Mouse (Mus musculus) layer of hippocampus, adult 18-20 months (tissue): ENCODE data around the gene Cdk14. TPM values are rescaled to one million over a fixed set of nuclear protein-coding genes. Genes with fewer than 3 reads are reported as not detected.

Experiments
- DNase-seq, 2 experiments: peaks; one replicate each; pipeline ENCODE4 v3.0.0; 2022; ENCODE audit warnings: low spot score in 2 of 2
- microRNA-seq, 2 experiments: library from miRNA; unstranded; fragments of <30 nt; microRNA quantifications; one replicate each; pipeline ENCODE4 v1.2.0; 2021
- total RNA-seq, 2 experiments: library from RNA; stranded (reverse); gene quantifications; 2 replicates each; pipeline ENCODE4 v1.2.3; 2021

The Cdk14 gene
- total RNA-seq, 2 experiments from 2014 or later = 236 to 238 TPM

DNA sequence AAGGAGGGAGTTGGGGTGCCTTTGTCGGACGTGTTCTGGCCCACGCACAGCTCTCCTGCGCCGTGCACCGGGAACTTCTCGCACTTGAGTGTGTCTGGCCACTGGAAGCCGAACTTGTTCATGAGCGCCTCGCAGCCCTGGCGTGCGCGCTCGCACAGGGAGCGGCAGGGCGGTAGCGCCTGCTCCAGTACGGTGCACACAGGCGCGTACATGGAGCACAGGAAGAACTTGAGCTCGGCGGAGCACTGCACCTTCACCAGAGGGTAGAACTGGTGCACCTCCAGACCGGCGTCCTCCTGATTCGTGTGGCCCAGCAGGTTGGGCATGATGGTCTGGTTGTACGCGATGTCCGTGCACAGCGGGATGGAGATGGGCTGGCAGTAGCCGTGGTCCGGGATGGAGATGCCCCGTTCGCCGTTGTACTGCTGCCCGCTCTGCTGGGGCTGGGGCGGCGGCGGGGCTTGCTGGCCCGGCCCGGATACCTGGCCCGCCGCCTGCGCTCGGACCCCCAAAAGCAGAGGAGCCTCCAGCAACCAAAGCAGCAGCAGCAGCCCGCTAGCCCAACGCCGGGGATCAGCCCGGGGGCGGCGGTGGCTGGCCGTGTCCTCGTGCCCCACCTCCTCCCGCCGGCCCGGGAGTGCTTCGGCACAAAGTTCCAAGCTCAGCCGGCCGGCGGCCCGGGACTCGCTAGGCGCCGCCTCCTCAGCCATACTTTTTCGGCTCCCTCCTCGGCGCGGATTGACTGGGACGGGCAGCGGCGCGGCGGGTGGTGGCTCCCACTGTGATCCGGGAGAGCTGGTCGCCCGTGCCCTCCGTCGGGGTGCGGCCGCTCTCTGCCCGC lies 663.0 kb downstream of the Cdk14 start:
- DNase-seq = peak; percentile 19 to 53

DNA sequence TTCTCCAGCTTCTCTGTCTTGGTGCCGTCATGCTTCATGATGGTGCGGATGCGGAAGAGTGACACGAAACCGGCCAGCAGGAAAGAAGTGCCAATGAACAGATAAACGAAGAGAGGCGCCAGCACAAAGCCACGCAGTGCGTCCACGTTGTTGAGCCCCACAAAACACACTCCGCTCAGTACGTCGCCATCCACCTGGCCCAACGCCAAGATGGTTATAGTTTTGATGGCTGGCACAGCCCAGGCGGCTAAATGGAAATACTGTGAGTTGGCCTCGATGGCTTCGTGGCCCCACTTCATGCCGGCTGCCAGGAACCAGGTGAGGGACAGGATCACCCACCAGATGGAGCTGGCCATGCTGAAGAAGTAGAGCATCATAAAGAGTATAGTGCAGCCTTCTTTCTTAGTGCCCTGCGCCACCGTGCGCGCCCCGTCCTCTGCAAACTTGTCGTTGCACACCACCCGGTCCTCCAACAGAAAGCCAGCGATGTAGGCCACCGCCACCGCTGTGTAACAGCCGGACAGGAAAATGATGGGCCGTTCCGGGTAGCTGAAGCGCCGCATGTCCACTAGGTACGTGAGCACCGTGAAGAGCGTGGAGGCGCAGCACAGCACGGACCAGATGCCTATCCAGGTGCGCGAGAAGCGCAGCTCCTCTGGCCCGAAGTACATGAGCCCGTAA lies 664.0 kb downstream of the Cdk14 start:
- peak in 1 of 2 experiments; percentile 9 for DNase-seq

DNA sequence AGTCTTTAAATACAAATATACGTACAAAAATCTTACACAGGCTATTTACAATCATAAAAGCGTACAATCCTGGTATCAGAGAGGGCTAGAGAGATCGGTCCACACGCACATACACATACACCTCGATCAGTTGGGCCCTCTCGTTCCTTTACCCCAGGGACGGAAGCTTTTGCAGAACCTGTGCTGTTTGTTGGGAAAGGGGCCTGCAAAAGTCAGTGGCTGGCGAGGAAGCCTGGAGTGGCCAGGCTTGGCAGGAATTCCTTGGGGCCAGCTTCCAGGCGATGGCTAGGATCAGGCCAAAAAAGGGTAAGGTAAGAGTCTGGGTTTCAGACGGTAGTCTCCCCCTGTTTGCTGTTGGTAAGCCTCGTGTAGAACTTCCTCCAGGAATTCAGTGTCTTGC lies 664.8 kb downstream of the Cdk14 start:
- DNase-seq = no peak

DNA sequence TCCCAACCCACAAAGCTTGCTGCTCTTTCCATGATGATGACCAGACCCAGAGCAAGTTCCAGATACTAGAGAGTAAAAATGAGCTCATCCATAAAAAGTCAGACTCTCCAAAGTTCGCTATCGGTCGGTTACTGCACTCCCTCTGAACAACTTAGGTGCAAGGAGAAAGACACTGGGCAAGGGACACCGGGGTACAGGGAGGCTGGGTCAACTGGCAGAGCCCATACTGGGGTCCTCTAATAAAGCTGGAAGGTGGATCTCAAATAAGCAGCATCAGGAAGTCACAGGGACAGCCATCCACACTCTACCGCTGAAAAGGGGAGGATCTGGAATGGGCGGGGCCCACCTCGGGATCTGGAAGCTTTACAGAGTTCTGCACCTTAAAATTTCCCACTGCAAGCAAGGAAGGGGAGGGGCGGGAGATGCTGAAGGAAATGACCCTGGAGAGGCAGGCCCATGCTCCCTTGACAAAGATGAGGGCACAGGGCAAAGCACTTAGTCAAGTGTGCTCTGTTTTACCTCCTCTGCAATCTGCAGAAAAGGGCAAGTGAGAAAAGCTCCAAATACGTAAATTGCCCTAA lies 665.3 kb downstream of the Cdk14 start:
- DNase-seq = no peak

Small RNA genes lying within 50 kb of the gene (microRNA-seq; reads per million reads assigned to microRNA genes)
- 0 reads per million in 2 experiments for gene Gm25037
- 0 reads per million in 2 experiments for gene Gm44483

Other genes with a start within 250 kb of the Cdk14 start
- not detected for gene 1700015F17Rik, start 58.8 kb upstream of the Cdk14 start, total RNA-seq
- 10 to 100 TPM; 25.8 to 31.2 TPM for gene Cldn12, start 94.6 kb upstream of the Cdk14 start, total RNA-seq
- gene Gtpbp10, start 139.2 kb upstream of the Cdk14 start, total RNA-seq = 10 to 100 TPM in 1 of 2 experiments, 1 to 10 TPM in 1; 9.8 to 10.5 TPM
- gene Gm8773, start 153.5 kb upstream of the Cdk14 start, total RNA-seq = not detected
- gene Cfap69, start 243.9 kb upstream of the Cdk14 start, total RNA-seq = 10 to 100 TPM; 10.8 to 12.7 TPM